Mouse (Mus musculus) C2C12 (cell line): ENCODE results near the gene Rbm4b. TPM values are rescaled to one million over a fixed set of nuclear protein-coding genes. Genes with fewer than 3 reads are reported as not detected.

Experiments used
- H3K27me3 ChIP-seq: one replicate; pipeline ENCODE4 v1.6.1; 2011; ENCODE audit not compliant: control insufficient read depth, insufficient read depth, insufficient read length
- H3K36me3 ChIP-seq: one replicate; pipeline ENCODE4 v1.6.1; 2011; ENCODE audit not compliant: control insufficient read depth, insufficient read depth
- H3K4me3 ChIP-seq: one replicate; pipeline ENCODE4 v1.5.1; 2011; ENCODE audit warnings: mild to moderate bottlenecking, control low read depth; ENCODE audit not compliant: poor library complexity, insufficient read depth, severe bottlenecking
- H3K79me2 ChIP-seq: one replicate; pipeline ENCODE4 v1.6.1; 2011; ENCODE audit not compliant: control insufficient read depth, insufficient read depth
- H3K79me3 ChIP-seq: one replicate; pipeline ENCODE4 v1.6.1; 2011; ENCODE audit warnings: low read depth, control low read depth
- H3ac ChIP-seq: one replicate; pipeline ENCODE3; 2011; ENCODE audit warnings: low read depth; ENCODE audit not compliant: control insufficient read depth, insufficient read length
- CEBPB ChIP-seq: IDR thresholded peaks from one replicate; pipeline ENCODE4 v1.6.1; 2011; ENCODE audit warnings: low read depth, mild to moderate bottlenecking, control low read depth, moderate library complexity
- CTCF ChIP-seq: IDR thresholded peaks from one replicate; pipeline ENCODE4 v1.5.1; 2011; ENCODE audit not compliant: control insufficient read depth, insufficient read depth, insufficient read length
- FOSL1 ChIP-seq: IDR thresholded peaks from one replicate; pipeline ENCODE4 v1.8.0; 2011; ENCODE audit warnings: mild to moderate bottlenecking, low read length; ENCODE audit not compliant: poor library complexity, insufficient read depth, severe bottlenecking
- MAX ChIP-seq: IDR thresholded peaks from one replicate; pipeline ENCODE4 v1.6.1; 2011; ENCODE audit warnings: mild to moderate bottlenecking, control low read depth
- MYOD1 ChIP-seq: IDR thresholded peaks from one replicate; pipeline ENCODE4 v1.6.1; 2011; ENCODE audit warnings: low read depth; ENCODE audit not compliant: control insufficient read depth, insufficient read length
- MYOG ChIP-seq: IDR thresholded peaks from one replicate; pipeline ENCODE4 v1.6.1; 2011; ENCODE audit not compliant: control insufficient read depth, insufficient read length; ENCODE audit errors: extremely low read depth
- USF1 ChIP-seq: IDR thresholded peaks from one replicate; pipeline ENCODE4 v1.6.1; 2011; ENCODE audit warnings: low read depth, mild to moderate bottlenecking, control low read depth, moderate library complexity
- polyA plus RNA-seq: library from polyadenylated mRNA; unstranded; fragments of >200 nt; fragmentation: generic; extraction: Trizol; gene quantifications from one replicate; pipeline ENCODE4 v1.2.1, GENCODE M21; 2012; ENCODE audit warnings: missing spikeins

The Rbm4b gene
- polyA plus RNA-seq, 1 experiment: 8.8 TPM

- H3K27me3 ChIP-seq: peaks cover 11% of the 10 kb centered on the region
- H3K79me2 ChIP-seq: no peaks in the 10 kb centered on the region
- H3K79me3 ChIP-seq: no peaks in the 10 kb centered on the region
- no peak overlapping the region for H3ac ChIP-seq
- TF ChIP-seq MYOD1: no peak
- no peak for TF ChIP-seq CEBPB
- no peak for TF ChIP-seq FOSL1
- no peak for TF ChIP-seq MAX
- no peak for TF ChIP-seq CTCF
- TF ChIP-seq MYOG: no peak
- no peak for TF ChIP-seq USF1
- H3K36me3 ChIP-seq: no peaks in the 10 kb centered on the region
- H3K4me3 ChIP-seq: no peak overlapping the region
Measured at GRCm38 (mm10) chr19:4712781-4713526, 43.3 kb upstream of the Rbm4b start.

DNA sequence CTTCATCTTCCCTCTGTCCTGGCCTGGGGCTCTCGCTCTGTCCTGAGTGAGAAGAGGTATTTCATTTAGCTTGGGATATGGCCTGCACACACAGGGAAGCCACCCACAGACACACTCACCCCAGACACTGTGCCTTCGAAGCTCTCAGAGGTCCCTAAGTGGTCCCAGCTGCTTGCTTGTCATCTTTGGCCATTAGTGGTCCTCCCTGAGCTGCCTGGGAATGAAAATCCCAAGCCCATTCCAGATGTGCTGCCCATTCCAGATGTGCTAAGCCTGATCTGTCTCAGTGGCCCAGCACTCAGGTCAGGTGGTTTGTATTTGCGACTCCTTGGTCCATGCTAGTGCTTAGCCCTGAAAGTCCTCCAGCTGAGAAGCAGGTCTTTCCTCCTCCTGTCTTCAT lies 42.4 kb upstream of the Rbm4b start:
- no peaks in the 10 kb centered on the region for H3K79me2 ChIP-seq
- H3ac ChIP-seq: no peak overlapping the region
- H3K79me3 ChIP-seq: no peaks in the 10 kb centered on the region
- peaks cover 11% of the 10 kb centered on the region for H3K27me3 ChIP-seq
- TF ChIP-seq MAX: no peak
- TF ChIP-seq FOSL1: no peak
- TF ChIP-seq USF1: no peak
- TF ChIP-seq MYOG: no peak
- TF ChIP-seq CEBPB: no peak
- no peak for TF ChIP-seq MYOD1
- no peak for TF ChIP-seq CTCF
- H3K4me3 ChIP-seq: no peak overlapping the region
- no peaks in the 10 kb centered on the region for H3K36me3 ChIP-seq

DNA sequence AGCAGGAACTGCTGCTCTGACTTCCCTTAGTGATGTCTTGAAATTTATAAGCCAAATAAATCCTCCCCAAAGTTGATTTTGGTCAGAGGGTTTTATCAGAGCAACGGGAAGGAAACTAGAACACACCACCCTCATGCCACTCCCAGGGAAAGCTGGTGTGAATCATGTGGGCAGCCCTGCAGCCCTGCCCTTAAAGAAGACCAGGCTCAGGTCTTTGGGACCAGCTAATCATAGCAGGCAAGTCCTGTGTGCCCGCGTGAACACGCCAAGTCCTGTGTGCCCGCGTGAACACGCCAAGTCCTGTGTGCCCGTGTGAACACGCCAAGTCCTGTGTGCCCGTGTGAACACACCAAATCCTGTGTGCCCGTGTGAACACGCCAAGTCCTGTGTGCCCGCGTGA lies 39.5 kb upstream of the Rbm4b start:
- H3ac ChIP-seq: no peak overlapping the region
- H3K27me3 ChIP-seq: peaks cover 11% of the 10 kb centered on the region
- no peak overlapping the region for H3K4me3 ChIP-seq
- no peak for TF ChIP-seq USF1
- no peak for TF ChIP-seq MAX
- TF ChIP-seq CTCF: no peak
- TF ChIP-seq FOSL1: no peak
- TF ChIP-seq CEBPB: no peak
- TF ChIP-seq MYOG: no peak
- no peak for TF ChIP-seq MYOD1
- no peaks in the 10 kb centered on the region for H3K36me3 ChIP-seq
- H3K79me3 ChIP-seq: no peaks in the 10 kb centered on the region
- H3K79me2 ChIP-seq: no peaks in the 10 kb centered on the region

- no peaks in the 10 kb centered on the region for H3K36me3 ChIP-seq
- no peaks in the 10 kb centered on the region for H3K79me2 ChIP-seq
- TF ChIP-seq FOSL1: no peak
- TF ChIP-seq MAX: no peak
- TF ChIP-seq CTCF: no peak
- TF ChIP-seq CEBPB: no peak
- no peak for TF ChIP-seq MYOD1
- no peak for TF ChIP-seq MYOG
- no peak for TF ChIP-seq USF1
- H3ac ChIP-seq: no peak overlapping the region
- H3K27me3 ChIP-seq: peaks cover 6% of the 10 kb centered on the region
- H3K4me3 ChIP-seq: no peak overlapping the region
- no peaks in the 10 kb centered on the region for H3K79me3 ChIP-seq
Measured at GRCm38 (mm10) chr19:4717281-4717680, 39.0 kb upstream of the Rbm4b start.

- Histone ChIP-seq H3K79me2 (no peaks in the 10 kb centered on the region), H3K79me3 (no peaks in the 10 kb centered on the region), H3K27me3 (no peaks in the 10 kb centered on the region), H3ac (no peak overlapping the region), H3K4me3 (no peak overlapping the region), H3K36me3 (no peaks in the 10 kb centered on the region)
- no peak for TF ChIP-seq CEBPB
- TF ChIP-seq CTCF: no peak
Measured at GRCm38 (mm10) chr19:4718716-4719115, 37.6 kb upstream of the Rbm4b start.

DNA sequence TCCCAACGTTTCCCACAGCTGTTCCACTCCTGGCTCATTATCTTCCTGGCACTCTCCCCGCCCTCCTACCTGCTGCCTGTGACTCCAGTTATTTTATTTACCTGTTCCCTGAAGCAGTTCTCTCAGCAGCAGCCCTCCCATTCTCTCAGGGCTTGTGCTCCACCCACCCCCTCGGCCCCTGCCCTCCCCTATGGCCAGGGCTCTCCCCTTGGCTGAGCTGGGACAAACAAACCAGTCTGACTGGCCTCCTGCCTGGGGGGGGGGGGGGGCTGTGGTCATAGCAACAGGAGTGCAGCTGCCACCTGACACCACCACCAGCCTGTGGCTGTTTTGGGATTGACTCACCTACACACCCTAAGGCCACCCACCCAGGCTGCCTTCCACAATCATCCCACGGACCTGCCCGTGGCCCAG lies 36.9 kb upstream of the Rbm4b start:
- H3K36me3 ChIP-seq: no peaks in the 10 kb centered on the region
- H3ac ChIP-seq: no peak overlapping the region
- no peaks in the 10 kb centered on the region for H3K27me3 ChIP-seq
- no peaks in the 10 kb centered on the region for H3K79me3 ChIP-seq
- H3K79me2 ChIP-seq: no peaks in the 10 kb centered on the region
- TF ChIP-seq FOSL1 (no peak), MYOG (no peak), USF1 (no peak), CTCF (no peak), MYOD1 (no peak), MAX (no peak), CEBPB (no peak)
- H3K4me3 ChIP-seq: no peak overlapping the region
